ENCODE assay signal across 8 mouse cellular contexts in the genomic region with DNA sequence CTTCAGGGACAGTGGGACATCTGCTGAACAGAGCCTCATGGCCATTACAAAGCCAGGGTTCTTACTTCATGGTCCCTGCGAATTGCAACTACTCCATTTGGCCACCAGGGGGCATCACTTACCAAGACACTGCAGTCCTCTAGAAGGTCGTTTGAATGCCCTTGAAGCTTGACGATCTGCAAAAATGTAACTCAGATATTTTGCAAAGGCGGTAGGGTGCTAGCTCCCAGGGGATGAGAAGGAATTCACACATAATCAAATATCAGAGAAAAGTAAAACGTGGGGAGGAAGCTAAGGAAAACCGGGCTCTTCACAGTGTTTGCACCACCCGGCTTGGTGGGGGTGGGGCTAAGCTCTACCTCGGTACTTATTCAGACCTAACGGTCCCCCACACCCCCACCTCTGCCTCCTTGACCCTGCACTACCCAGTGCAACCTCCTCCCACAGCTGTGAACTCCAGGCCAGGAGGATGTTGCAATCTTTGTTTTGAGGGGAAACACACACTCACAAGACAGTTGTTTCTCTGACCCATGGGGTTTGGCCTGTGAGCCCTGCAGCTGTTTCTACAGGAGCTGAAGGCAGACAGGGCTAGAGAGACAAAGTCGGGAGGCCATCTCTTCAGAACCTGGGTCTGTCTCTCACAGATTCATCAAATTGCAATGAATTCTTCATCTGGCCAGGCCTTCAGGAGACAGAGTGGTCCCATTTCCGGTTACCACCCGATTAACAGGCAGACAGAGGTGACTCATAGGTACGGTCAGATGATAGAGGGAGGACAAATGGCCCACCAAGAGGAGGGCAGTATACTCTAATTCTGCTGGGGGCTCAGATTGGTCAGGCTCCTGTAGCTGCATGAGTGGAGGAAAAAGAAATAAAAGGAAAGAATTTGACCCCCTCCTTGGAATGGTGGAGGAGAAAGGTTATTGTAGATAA.
DNase-seq lines count a peak whose midpoint lies in the region; ATAC-seq lines count a peak whose summit lies in the region.

No protein-coding gene starts in this region.

- intact Hi-C loops in gastrocnemius, postnatal 14 days (cut with DNase I; ENCODE audit: low total_unique reads), result loop anchor here (1.0 kb wide), 1 partner anchor 142 kb away; no protein-coding TSS in a partner anchor
- intact Hi-C loops in left cerebral cortex, postnatal 25 days (cut with DNase I), result loop anchor here (1.0 to 10.0 kb wide), 3 partner anchors 142 to 1038 kb away; no protein-coding TSS in a partner anchor

- peak; percentile 58 to 79 for DNase-seq in cerebellum, postnatal 4 days (ENCODE audit: low spot score in 2 of 2)
- peak; percentile 70 for DNase-seq in gastrocnemius, postnatal 14 days
- peak; percentile 85 to 92 for DNase-seq in left cerebral cortex, postnatal 25 days (ENCODE audit: low spot score in 2 of 2)
- peak; percentile 89 for DNase-seq in mesoderm, embryonic 11.5 days (ENCODE audit: low read depth, low spot score)
- peak; percentile 79 for DNase-seq in right cerebral cortex, postnatal 25 days
- peak; percentile 56 for DNase-seq in yolk sac, embryonic 10.5 days (ENCODE audit: low spot score)

- peak; percentile 75 for ATAC-seq in activated CD4-positive, CD25-positive, alpha-beta regulatory T cell, adult 4 months
- ATAC-seq in inflammation-experienced regulatory T-cells, adult 6 months, result peak; percentile 77

Comparison
In these comparisons a context has a peak if more than half of its experiments do, and no peak if none do; other contexts are left out.
1. Peak in every context shown above with its lines: DNase-seq and ATAC-seq.